Mouse (Mus musculus): ENCODE data around the gene Brd3.

DNA sequence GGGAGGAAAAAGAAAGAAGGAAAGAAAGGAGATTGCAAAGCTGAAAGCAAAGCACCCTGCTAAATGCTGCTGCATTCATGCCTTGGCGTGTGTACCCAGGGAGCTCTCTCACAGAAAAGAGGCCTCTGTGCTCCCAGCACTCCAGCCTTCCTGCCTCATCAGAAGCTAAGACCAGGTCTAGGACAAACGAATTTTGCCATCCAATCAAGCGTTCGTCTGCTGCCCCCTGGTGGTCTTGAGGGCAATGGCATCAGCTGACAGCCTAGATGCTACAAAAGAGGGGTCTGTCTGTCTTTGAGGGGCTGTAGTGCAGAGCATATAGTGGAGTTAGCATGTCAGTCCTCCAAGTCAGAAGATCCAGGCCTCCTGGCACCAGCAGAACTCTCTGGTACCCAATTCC lies 79.4 kb downstream of the Brd3 start:
- TF ChIP-seq CTCF (IDR thresholded peaks at IDR 0.05; ENCODE audit: low read depth, low read length), result peak; percentile 95
- no peak for TF ChIP-seq POLR2A (IDR thresholded peaks at IDR 0.05; ENCODE audit: extremely low read depth, insufficient read depth, low read length)

All from liver, adult 2 months (tissue).